Mouse (Mus musculus): ENCODE data around the gene Sipa1l2. TPM values are rescaled to one million over a fixed set of nuclear protein-coding genes. Genes with fewer than 3 reads are reported as not detected.

The Sipa1l2 gene
- polyA plus RNA-seq, 1 experiment: 0.01 TPM

GRCm38 (mm10) chr8:125568421-125568850 lies 1.2 kb downstream of the Sipa1l2 start:
- Histone ChIP-seq H3K4me3 (replicated peaks) (no peak overlapping the region), H3K9me3 (ENCODE audit: control insufficient read depth, low read length) (peaks cover 2% of the 10 kb centered on the region; the same call in 1 of the 2 replicates), H3K4me1 (ENCODE audit: control insufficient read depth) (peaks cover 19% of the 10 kb centered on the region), H3K36me3 (ENCODE audit: control insufficient read depth) (no peaks in the 10 kb centered on the region), H3K27me3 (ENCODE audit: control insufficient read depth) (peaks cover 45% of the 10 kb centered on the region)
- TF ChIP-seq GATA1 (IDR thresholded peaks at IDR 0.05; ENCODE audit: low read length) (no peak), TAL1 (IDR thresholded peaks at IDR 0.05; ENCODE audit: low read length) (no peak)

- H3K27me3 ChIP-seq (ENCODE audit: control insufficient read depth): peaks cover 45% of the 10 kb centered on the region
- peaks cover 19% of the 10 kb centered on the region for H3K4me1 ChIP-seq (ENCODE audit: control insufficient read depth)
- no peak overlapping the region for H3K4me3 ChIP-seq (replicated peaks)
- TF ChIP-seq GATA1 (IDR thresholded peaks at IDR 0.05; ENCODE audit: low read length) (no peak), TAL1 (IDR thresholded peaks at IDR 0.05; ENCODE audit: low read length) (no peak)
- H3K36me3 ChIP-seq (ENCODE audit: control insufficient read depth): no peaks in the 10 kb centered on the region
- peaks cover 2% of the 10 kb centered on the region; the same call in 1 of the 2 replicates for H3K9me3 ChIP-seq (ENCODE audit: control insufficient read depth, low read length)
Measured at GRCm38 (mm10) chr8:125567569-125567968, 2.0 kb downstream of the Sipa1l2 start.

DNA sequence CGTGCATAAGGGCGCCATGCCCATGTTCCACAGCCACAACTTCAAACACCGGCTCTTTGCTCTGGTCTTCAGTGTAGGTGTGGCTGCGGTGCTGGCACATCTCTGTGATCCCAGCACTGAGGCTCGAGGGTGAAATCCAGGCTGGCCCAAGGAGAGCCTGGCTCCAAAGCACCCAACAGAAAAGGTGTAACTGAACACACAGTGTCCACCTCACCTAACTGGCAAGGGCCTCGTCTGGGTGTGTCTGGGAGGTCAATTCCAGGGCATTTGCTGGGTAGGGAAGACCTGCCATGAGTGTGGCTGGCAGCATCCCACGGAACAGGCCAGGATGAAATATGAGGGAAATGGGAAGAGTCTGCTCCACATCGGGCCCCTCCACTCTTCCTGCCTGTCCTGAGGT lies 6.7 kb downstream of the Sipa1l2 start:
- H3K4me1 ChIP-seq (ENCODE audit: control insufficient read depth): no peaks in the 10 kb centered on the region
- H3K27me3 ChIP-seq (ENCODE audit: control insufficient read depth): peaks cover 14% of the 10 kb centered on the region
- H3K9me3 ChIP-seq (ENCODE audit: control insufficient read depth, low read length): no peaks in the 10 kb centered on the region
- H3K4me3 ChIP-seq (replicated peaks): no peak overlapping the region
- no peaks in the 10 kb centered on the region for H3K36me3 ChIP-seq (ENCODE audit: control insufficient read depth)
- TF ChIP-seq GATA1 (IDR thresholded peaks at IDR 0.05; ENCODE audit: low read length): no peak
- no peak for TF ChIP-seq TAL1 (IDR thresholded peaks at IDR 0.05; ENCODE audit: low read length)

- no peak for TF ChIP-seq GATA1 (IDR thresholded peaks at IDR 0.05; ENCODE audit: low read length)
- no peak for TF ChIP-seq TAL1 (IDR thresholded peaks at IDR 0.05; ENCODE audit: low read length)
- Histone ChIP-seq H3K4me3 (replicated peaks) (no peak overlapping the region), H3K4me1 (ENCODE audit: control insufficient read depth) (no peaks in the 10 kb centered on the region), H3K9me3 (ENCODE audit: control insufficient read depth, low read length) (no peaks in the 10 kb centered on the region), H3K27me3 (ENCODE audit: control insufficient read depth) (peaks cover 2% of the 10 kb centered on the region; the same call in 1 of the 2 replicates), H3K36me3 (ENCODE audit: control insufficient read depth) (no peaks in the 10 kb centered on the region)
Measured at GRCm38 (mm10) chr8:125560825-125561490, 8.7 kb downstream of the Sipa1l2 start.

- Histone ChIP-seq H3K36me3 (ENCODE audit: control insufficient read depth) (no peaks in the 10 kb centered on the region), H3K27me3 (ENCODE audit: control insufficient read depth) (peaks cover 2% of the 10 kb centered on the region; the same call in 1 of the 2 replicates), H3K4me3 (replicated peaks) (no peak overlapping the region), H3K4me1 (ENCODE audit: control insufficient read depth) (no peaks in the 10 kb centered on the region), H3K9me3 (ENCODE audit: control insufficient read depth, low read length) (no peaks in the 10 kb centered on the region)
- TF ChIP-seq GATA1 (IDR thresholded peaks at IDR 0.05; ENCODE audit: low read length) (no peak), TAL1 (IDR thresholded peaks at IDR 0.05; ENCODE audit: low read length) (no peak)
Measured at GRCm38 (mm10) chr8:125559066-125559653, 10.4 kb downstream of the Sipa1l2 start.

DNA sequence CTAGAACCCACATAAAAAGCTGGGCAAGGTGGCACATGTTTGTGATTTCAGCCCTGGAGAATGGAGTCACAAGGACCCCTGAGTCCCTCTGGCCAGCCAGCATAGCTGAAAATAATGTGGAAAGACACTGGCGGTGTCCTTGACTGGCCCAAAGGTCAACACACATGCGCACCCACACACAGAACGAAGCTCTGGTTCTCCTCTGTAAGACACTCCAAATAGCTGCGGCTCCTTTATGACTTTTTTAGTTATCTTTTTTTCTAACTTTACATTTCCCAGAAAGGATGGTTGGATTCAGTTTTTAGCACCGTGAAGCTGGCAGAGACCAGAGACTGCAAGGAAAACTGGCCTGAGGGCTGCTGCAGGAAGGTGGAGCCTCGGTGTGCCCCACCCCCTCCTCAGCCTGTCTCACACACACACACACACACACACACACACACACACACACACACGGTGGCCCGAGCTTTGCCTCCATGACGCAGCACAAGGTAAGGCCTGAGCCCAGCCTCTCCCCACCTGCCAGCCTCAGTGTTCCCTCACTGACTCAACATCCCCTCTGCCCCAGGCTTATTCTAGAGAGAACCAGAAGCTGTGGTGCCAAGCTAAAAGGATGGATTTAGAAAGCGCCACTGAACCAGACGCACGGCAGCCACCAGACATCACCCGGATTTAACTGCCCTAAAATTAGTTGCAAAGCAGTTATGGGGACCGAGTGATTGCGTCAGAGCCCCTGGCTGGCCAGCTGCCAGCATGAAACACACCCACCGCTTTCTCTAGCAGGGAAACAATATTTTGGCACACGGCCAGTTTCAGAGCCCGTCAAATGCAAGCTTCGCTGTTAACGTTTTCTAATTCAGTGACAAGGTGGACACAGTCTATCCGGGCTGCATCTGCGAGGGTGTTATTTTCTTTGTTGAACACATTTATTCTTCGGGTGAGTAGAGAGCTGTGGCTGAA lies 11.2 kb downstream of the Sipa1l2 start:
- TF ChIP-seq GATA1 (IDR thresholded peaks at IDR 0.05; ENCODE audit: low read length) (no peak), TAL1 (IDR thresholded peaks at IDR 0.05; ENCODE audit: low read length) (no peak)
- H3K4me3 ChIP-seq (replicated peaks): no peak overlapping the region
- H3K27me3 ChIP-seq (ENCODE audit: control insufficient read depth): peaks cover 2% of the 10 kb centered on the region; the same call in 1 of the 2 replicates
- H3K9me3 ChIP-seq (ENCODE audit: control insufficient read depth, low read length): no peaks in the 10 kb centered on the region
- no peaks in the 10 kb centered on the region for H3K36me3 ChIP-seq (ENCODE audit: control insufficient read depth)
- H3K4me1 ChIP-seq (ENCODE audit: control insufficient read depth): no peaks in the 10 kb centered on the region

DNA sequence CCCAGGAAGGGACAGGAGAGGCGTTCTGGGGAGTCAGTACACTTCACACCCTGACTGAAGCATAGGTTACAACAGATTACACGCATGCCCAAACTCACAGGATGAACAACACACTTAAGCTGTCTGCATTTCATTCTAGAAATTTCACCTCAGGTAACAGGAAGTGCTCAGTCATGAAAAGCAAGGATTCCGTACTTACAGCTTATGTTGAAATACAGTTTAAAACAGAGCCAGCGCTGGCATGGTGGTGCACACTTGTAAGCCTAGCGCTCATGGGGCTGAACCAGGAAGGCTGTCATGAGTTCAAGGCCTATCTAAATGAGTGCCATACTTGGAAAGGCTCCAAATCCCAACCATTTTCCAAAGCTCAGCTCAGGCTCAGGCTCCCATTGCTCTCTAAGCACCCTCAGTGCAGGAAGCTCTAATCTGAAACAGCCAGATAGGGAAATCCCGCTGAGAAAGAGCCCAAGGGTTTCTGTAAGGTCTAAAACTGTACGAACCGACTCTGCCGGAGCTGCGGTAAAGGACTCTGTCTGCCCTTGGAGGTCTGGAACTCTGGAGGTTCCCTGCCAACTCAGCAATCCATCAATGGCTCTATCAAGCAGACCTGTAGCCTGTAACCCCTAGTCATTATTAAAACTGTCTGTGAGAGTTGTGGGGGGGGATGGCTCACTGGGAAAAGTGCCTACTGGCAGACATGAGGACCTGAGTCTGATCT lies 12.1 kb downstream of the Sipa1l2 start:
- H3K27me3 ChIP-seq (ENCODE audit: control insufficient read depth): peaks cover 2% of the 10 kb centered on the region; the same call in 1 of the 2 replicates
- no peaks in the 10 kb centered on the region for H3K36me3 ChIP-seq (ENCODE audit: control insufficient read depth)
- no peaks in the 10 kb centered on the region for H3K9me3 ChIP-seq (ENCODE audit: control insufficient read depth, low read length)
- no peaks in the 10 kb centered on the region for H3K4me1 ChIP-seq (ENCODE audit: control insufficient read depth)
- no peak overlapping the region for H3K4me3 ChIP-seq (replicated peaks)
- TF ChIP-seq GATA1 (IDR thresholded peaks at IDR 0.05; ENCODE audit: low read length): no peak
- TF ChIP-seq TAL1 (IDR thresholded peaks at IDR 0.05; ENCODE audit: low read length): no peak

- Histone ChIP-seq H3K4me3 (replicated peaks) (no peak overlapping the region), H3K9me3 (ENCODE audit: control insufficient read depth, low read length) (no peaks in the 10 kb centered on the region), H3K4me1 (ENCODE audit: control insufficient read depth) (no peaks in the 10 kb centered on the region), H3K36me3 (ENCODE audit: control insufficient read depth) (no peaks in the 10 kb centered on the region), H3K27me3 (ENCODE audit: control insufficient read depth) (peaks cover 2% of the 10 kb centered on the region; the same call in 1 of the 2 replicates)
- TF ChIP-seq TAL1 (IDR thresholded peaks at IDR 0.05; ENCODE audit: low read length) (no peak), GATA1 (IDR thresholded peaks at IDR 0.05; ENCODE audit: low read length) (no peak)
Measured at GRCm38 (mm10) chr8:125556706-125557105, 12.9 kb downstream of the Sipa1l2 start.
